Mouse (Mus musculus): ENCODE results near the gene Pafah2. TPM values are rescaled to one million over a fixed set of nuclear protein-coding genes. Genes with fewer than 3 reads are reported as not detected.

The Pafah2 gene
- polyA plus RNA-seq, 1 experiment = 8.8 TPM

- 50% methylated on average over 9 of the region's 9 CpGs for WGBS
- no peaks in the 10 kb centered on the region; the same call in 1 of the 2 replicates for H3K4me1 ChIP-seq (ENCODE audit: control insufficient read depth, insufficient read depth, low read length)
- no peak overlapping the region for H3K27ac ChIP-seq (ENCODE audit: control insufficient read depth, insufficient read depth, low read depth, low read length, poor library complexity)
- no peak overlapping the region for H3K4me3 ChIP-seq (replicated peaks; ENCODE audit: control insufficient read depth, low read depth, low read length)
- no peak for TF ChIP-seq POLR2A (IDR thresholded peaks at IDR 0.05; ENCODE audit: borderline replicate concordance, control insufficient read depth, low read depth, low read length)
- no peak for TF ChIP-seq CTCF (IDR thresholded peaks at IDR 0.05; ENCODE audit: control insufficient read depth, insufficient read depth, low read length)
Measured at GRCm38 (mm10) chr4:134451484-134451883, 55.4 kb downstream of the Pafah2 start.

- H3K4me3 ChIP-seq (replicated peaks; ENCODE audit: control insufficient read depth, low read depth, low read length) = no peak overlapping the region
- no peak for TF ChIP-seq POLR2A (IDR thresholded peaks at IDR 0.05; ENCODE audit: borderline replicate concordance, control insufficient read depth, low read depth, low read length)
- no peak for TF ChIP-seq CTCF (IDR thresholded peaks at IDR 0.05; ENCODE audit: control insufficient read depth, insufficient read depth, low read length)
- no peaks in the 10 kb centered on the region; the same call in 1 of the 2 replicates for H3K4me1 ChIP-seq (ENCODE audit: control insufficient read depth, insufficient read depth, low read length)
- no peak overlapping the region for H3K27ac ChIP-seq (ENCODE audit: control insufficient read depth, insufficient read depth, low read depth, low read length, poor library complexity)
- 90% methylated on average over 34 of the region's 34 CpGs for WGBS
Measured at GRCm38 (mm10) chr4:134453619-134454400, 57.7 kb downstream of the Pafah2 start.

- TF ChIP-seq CTCF (IDR thresholded peaks at IDR 0.05; ENCODE audit: control insufficient read depth, insufficient read depth, low read length) (no peak), POLR2A (IDR thresholded peaks at IDR 0.05; ENCODE audit: borderline replicate concordance, control insufficient read depth, low read depth, low read length) (no peak)
- no peak overlapping the region for H3K27ac ChIP-seq (ENCODE audit: control insufficient read depth, insufficient read depth, low read depth, low read length, poor library complexity)
- 13% methylated on average over 6 of the region's 6 CpGs for WGBS
- H3K4me3 ChIP-seq (replicated peaks; ENCODE audit: control insufficient read depth, low read depth, low read length) = no peak overlapping the region
- H3K4me1 ChIP-seq (ENCODE audit: control insufficient read depth, insufficient read depth, low read length) = no peaks in the 10 kb centered on the region; the same call in 1 of the 2 replicates
Measured at GRCm38 (mm10) chr4:134455310-134455709, 59.2 kb downstream of the Pafah2 start.

- TF ChIP-seq CTCF (IDR thresholded peaks at IDR 0.05; ENCODE audit: control insufficient read depth, insufficient read depth, low read length) = no peak
- TF ChIP-seq POLR2A (IDR thresholded peaks at IDR 0.05; ENCODE audit: borderline replicate concordance, control insufficient read depth, low read depth, low read length) = no peak
- WGBS = 67% methylated on average over 7 of the region's 7 CpGs
Measured at GRCm38 (mm10) chr4:134457130-134457825, 61.2 kb downstream of the Pafah2 start.

GRCm38 (mm10) chr4:134458856-134459255 is 62.7 kb downstream of the Pafah2 start:
- Histone ChIP-seq H3K4me3 (replicated peaks; ENCODE audit: control insufficient read depth, low read depth, low read length) (no peak overlapping the region), H3K27ac (ENCODE audit: control insufficient read depth, insufficient read depth, low read depth, low read length, poor library complexity) (no peak overlapping the region), H3K4me1 (ENCODE audit: control insufficient read depth, insufficient read depth, low read length) (peaks cover 3% of the 10 kb centered on the region; the same call in 1 of the 2 replicates)
- WGBS = 86% methylated on average over 5 of the region's 5 CpGs
- TF ChIP-seq POLR2A (IDR thresholded peaks at IDR 0.05; ENCODE audit: borderline replicate concordance, control insufficient read depth, low read depth, low read length) (no peak), CTCF (IDR thresholded peaks at IDR 0.05; ENCODE audit: control insufficient read depth, insufficient read depth, low read length) (no peak)

More at GRCm38 (mm10) chr4:134457130-134457825, 61.2 kb downstream of the Pafah2 start:
- Histone ChIP-seq H3K4me1 (ENCODE audit: control insufficient read depth, insufficient read depth, low read length) (peaks cover 3% of the 10 kb centered on the region; the same call in 1 of the 2 replicates), H3K4me3 (replicated peaks; ENCODE audit: control insufficient read depth, low read depth, low read length) (no peak overlapping the region), H3K27ac (ENCODE audit: control insufficient read depth, insufficient read depth, low read depth, low read length, poor library complexity) (no peak overlapping the region)

- WGBS = 5% methylated on average over 10 of the region's 10 CpGs
- H3K4me1 ChIP-seq (ENCODE audit: control insufficient read depth, insufficient read depth, low read length) = peaks cover 3% of the 10 kb centered on the region; the same call in 1 of the 2 replicates
- TF ChIP-seq POLR2A (IDR thresholded peaks at IDR 0.05; ENCODE audit: borderline replicate concordance, control insufficient read depth, low read depth, low read length) = no peak
- TF ChIP-seq CTCF (IDR thresholded peaks at IDR 0.05; ENCODE audit: control insufficient read depth, insufficient read depth, low read length) = no peak
- no peak overlapping the region for H3K27ac ChIP-seq (ENCODE audit: control insufficient read depth, insufficient read depth, low read depth, low read length, poor library complexity)
- no peak overlapping the region for H3K4me3 ChIP-seq (replicated peaks; ENCODE audit: control insufficient read depth, low read depth, low read length)
Measured at GRCm38 (mm10) chr4:134460277-134460676, 64.2 kb downstream of the Pafah2 start.

GRCm38 (mm10) chr4:134461252-134461651 is 65.1 kb downstream of the Pafah2 start:
- TF ChIP-seq CTCF (IDR thresholded peaks at IDR 0.05; ENCODE audit: control insufficient read depth, insufficient read depth, low read length) (no peak), POLR2A (IDR thresholded peaks at IDR 0.05; ENCODE audit: borderline replicate concordance, control insufficient read depth, low read depth, low read length) (no peak)
- WGBS = 75% methylated on average over 5 of the region's 5 CpGs
- peaks cover 3% of the 10 kb centered on the region; the same call in 1 of the 2 replicates for H3K4me1 ChIP-seq (ENCODE audit: control insufficient read depth, insufficient read depth, low read length)
- no peak overlapping the region for H3K4me3 ChIP-seq (replicated peaks; ENCODE audit: control insufficient read depth, low read depth, low read length)
- no peak overlapping the region for H3K27ac ChIP-seq (ENCODE audit: control insufficient read depth, insufficient read depth, low read depth, low read length, poor library complexity)

- Histone ChIP-seq H3K4me1 (ENCODE audit: control insufficient read depth, insufficient read depth, low read length) (peaks cover 2% of the 10 kb centered on the region), H3K27ac (ENCODE audit: control insufficient read depth, insufficient read depth, low read depth, low read length, poor library complexity) (no peak overlapping the region), H3K4me3 (replicated peaks; ENCODE audit: control insufficient read depth, low read depth, low read length) (no peak overlapping the region)
- TF ChIP-seq CTCF (IDR thresholded peaks at IDR 0.05; ENCODE audit: control insufficient read depth, insufficient read depth, low read length) = no peak
- TF ChIP-seq POLR2A (IDR thresholded peaks at IDR 0.05; ENCODE audit: borderline replicate concordance, control insufficient read depth, low read depth, low read length) = no peak
- 88% methylated on average over 12 of the region's 12 CpGs for WGBS
Measured at GRCm38 (mm10) chr4:134465789-134466188, 69.7 kb downstream of the Pafah2 start.

Data from bone marrow, adult 2 months (tissue).